Mouse (Mus musculus) gastrocnemius, adult 2 months (tissue): Measurements from ENCODE around the gene Papss1. TPM values are rescaled to one million over a fixed set of nuclear protein-coding genes. Genes with fewer than 3 reads are reported as not detected.

Experiments
- DNase-seq: peaks from one replicate; pipeline ENCODE4 v3.0.0; 2022
- H3K27ac ChIP-seq: fragments of 200-600 bp; 2 replicates; pipeline ENCODE4 v1.8.1; 2022; ENCODE audit warnings: mild to moderate bottlenecking
- H3K4me3 ChIP-seq: fragments of 200-600 bp; 2 replicates; pipeline ENCODE4 v1.8.1; 2022; ENCODE audit warnings: mild to moderate bottlenecking, moderate library complexity
- CTCF ChIP-seq: fragments of 200-600 bp; IDR thresholded peaks from 2 replicates; pipeline ENCODE4 v1.8.1; 2022; ENCODE audit warnings: antibody characterized with exemption, mild to moderate bottlenecking, moderate library complexity
- intact Hi-C: fragments of 180-260 bp; cut with DNase I; formaldehyde crosslinking; loops from one replicate; pipeline ENCODE4 v1.15.1; 2025
- total RNA-seq, 2 experiments: library from RNA; stranded (reverse); gene quantifications; 2 replicates each; pipeline ENCODE4 v1.2.3; 2021

Gene Papss1
- total RNA-seq, 2 experiments from 2014 or later: 4.1 to 5.6 TPM

DNA sequence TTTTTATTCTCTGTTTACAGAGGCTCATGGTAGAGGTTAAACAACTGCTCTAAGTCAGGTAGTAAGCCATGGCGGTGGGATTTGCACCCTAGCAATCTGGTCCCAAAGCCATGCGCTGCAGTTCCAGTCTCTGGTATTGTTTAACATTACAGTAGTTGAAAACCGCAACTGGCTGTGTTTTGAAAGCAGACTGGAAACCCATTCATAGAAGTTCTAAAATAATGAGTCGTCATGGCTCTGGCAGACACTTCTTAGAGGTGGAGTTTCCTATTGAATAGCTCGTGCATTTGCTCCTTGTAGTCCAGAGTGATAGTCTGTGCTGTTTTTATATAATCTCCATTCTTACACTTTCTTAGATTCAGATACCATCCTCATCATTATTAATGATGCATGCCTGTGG, 63.7 kb downstream of the Papss1 start:
- no peak for TF ChIP-seq CTCF
- no peak overlapping the region for H3K27ac ChIP-seq
- DNase-seq: no peak
- H3K4me3 ChIP-seq: no peak overlapping the region
- intact Hi-C loops: no loop called here

DNA sequence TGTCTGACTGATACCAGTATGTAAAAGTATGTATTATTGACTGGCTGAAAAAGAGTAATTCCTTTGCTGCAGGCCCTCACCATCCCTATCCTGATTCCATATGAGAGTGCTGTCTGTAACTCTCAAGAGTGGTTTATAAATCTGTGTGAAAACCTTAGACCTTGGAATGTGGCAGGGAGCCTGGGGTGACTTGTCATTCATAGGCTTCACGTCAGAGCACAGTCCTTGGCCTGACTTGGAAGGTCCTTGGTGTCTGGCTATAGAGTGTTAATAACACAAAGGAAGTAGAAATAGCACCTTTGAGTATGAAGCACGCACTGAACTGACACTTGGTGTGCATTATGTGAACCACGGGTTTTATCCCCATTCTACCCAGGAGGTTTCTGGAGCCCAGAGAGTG, 64.4 kb downstream of the Papss1 start:
- no peak overlapping the region for H3K4me3 ChIP-seq
- DNase-seq: no peak
- no peak overlapping the region for H3K27ac ChIP-seq
- intact Hi-C loops: no loop called here
- TF ChIP-seq CTCF: no peak

- no peak for DNase-seq
- Histone ChIP-seq H3K27ac (peak overlapping the region; percentile 51; the same call in 1 of the 2 replicates), H3K4me3 (no peak overlapping the region)
- intact Hi-C loops: no loop called here
- no peak for TF ChIP-seq CTCF
Measured at GRCm38 (mm10) chr3:131630407-131631317, 66.1 kb downstream of the Papss1 start.

DNA sequence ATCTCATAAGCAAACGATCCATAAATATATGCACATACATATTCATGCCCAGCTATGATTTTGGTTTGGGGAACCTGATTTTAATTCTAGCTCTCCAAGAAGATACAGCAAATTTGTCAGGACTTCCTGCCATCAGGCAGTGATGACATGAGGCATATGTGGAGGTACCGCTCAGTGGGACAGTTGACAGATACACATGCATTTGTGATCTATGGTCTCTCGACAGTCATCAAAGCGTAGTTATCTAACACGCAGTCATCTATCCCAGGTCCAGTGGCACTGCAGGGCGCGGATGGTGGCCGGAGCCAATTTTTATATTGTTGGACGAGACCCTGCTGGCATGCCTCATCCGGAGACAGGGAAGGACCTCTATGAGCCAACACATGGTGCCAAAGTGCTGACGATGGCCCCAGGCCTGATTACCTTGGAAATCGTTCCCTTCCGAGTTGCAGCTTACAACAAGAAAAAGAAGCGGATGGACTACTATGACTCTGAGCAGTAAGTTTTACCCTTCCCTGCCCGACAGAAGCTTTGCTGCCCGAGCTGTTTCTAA, 66.8 kb downstream of the Papss1 start:
- no peak for TF ChIP-seq CTCF
- peak overlapping the region; percentile 40 for H3K4me3 ChIP-seq
- intact Hi-C loops: no loop called here
- peak; percentile 80 for DNase-seq
- H3K27ac ChIP-seq: peak overlapping the region; percentile 51

GRCm38 (mm10) chr3:131634091-131634490, 69.5 kb downstream of the Papss1 start:
- TF ChIP-seq CTCF: no peak
- intact Hi-C loops: no loop called here
- Histone ChIP-seq H3K4me3 (no peak overlapping the region), H3K27ac (no peak overlapping the region)
- no peak for DNase-seq

DNA sequence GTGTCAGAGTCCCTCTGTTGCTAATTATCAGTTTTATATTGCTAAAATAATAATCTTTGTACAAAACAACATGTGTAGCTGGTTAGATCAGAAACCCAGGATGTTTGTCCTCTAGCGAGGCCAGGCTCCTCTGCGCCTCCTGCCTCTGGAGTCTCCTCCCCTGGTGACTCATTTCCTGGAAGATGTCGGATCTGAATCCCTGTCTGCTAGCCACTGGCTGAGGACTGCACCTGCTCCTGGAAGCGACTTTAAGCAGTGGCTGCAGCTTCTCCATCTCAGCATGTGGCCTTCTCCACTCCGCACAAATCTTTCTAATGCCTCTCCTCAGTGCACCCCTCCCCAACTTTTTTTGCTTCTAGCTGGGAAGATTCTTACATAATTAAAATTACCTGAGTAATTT, 71.6 kb downstream of the Papss1 start:
- peak; percentile 36 for DNase-seq
- H3K4me3 ChIP-seq: no peak overlapping the region
- no peak overlapping the region for H3K27ac ChIP-seq
- no peak for TF ChIP-seq CTCF
- intact Hi-C loops: no loop called here

- intact Hi-C loops: no loop called here
Measured at GRCm38 (mm10) chr3:131637008-131637407, 72.4 kb downstream of the Papss1 start.

DNA sequence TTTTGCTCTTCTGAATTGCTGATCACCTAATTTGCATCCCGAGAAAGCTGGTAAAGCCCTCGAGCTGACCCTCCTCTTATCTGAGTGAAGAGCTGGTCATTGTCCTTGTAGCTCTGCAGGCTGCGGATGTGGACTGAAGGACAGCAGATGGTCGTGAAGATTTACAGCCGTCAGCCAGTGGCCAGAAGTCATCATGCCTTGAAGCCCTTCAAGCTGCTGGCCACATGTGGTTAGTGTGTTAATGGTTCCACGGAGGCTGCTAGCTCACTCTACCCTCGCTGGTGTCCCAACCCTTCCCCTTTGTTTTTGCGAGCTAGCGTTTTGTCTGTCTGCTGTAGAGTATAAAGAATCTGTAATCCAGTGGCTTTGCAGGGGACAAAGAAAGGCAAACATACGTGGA, 73.1 kb downstream of the Papss1 start:
- no peak for DNase-seq
- H3K27ac ChIP-seq: peak overlapping the region; percentile 66
- intact Hi-C loops: no loop called here
- TF ChIP-seq CTCF: no peak
- no peak overlapping the region for H3K4me3 ChIP-seq

More at GRCm38 (mm10) chr3:131637008-131637407, 72.4 kb downstream of the Papss1 start:
- no peak for TF ChIP-seq CTCF
- Histone ChIP-seq H3K27ac (no peak overlapping the region), H3K4me3 (no peak overlapping the region)
- DNase-seq: no peak

- peak overlapping the region; percentile 66 for H3K27ac ChIP-seq
- TF ChIP-seq CTCF: no peak
- intact Hi-C loops: no loop called here
- H3K4me3 ChIP-seq: peak overlapping the region; percentile 30
- DNase-seq: peak; percentile 78
Measured at GRCm38 (mm10) chr3:131638216-131638615, 73.6 kb downstream of the Papss1 start.

DNA sequence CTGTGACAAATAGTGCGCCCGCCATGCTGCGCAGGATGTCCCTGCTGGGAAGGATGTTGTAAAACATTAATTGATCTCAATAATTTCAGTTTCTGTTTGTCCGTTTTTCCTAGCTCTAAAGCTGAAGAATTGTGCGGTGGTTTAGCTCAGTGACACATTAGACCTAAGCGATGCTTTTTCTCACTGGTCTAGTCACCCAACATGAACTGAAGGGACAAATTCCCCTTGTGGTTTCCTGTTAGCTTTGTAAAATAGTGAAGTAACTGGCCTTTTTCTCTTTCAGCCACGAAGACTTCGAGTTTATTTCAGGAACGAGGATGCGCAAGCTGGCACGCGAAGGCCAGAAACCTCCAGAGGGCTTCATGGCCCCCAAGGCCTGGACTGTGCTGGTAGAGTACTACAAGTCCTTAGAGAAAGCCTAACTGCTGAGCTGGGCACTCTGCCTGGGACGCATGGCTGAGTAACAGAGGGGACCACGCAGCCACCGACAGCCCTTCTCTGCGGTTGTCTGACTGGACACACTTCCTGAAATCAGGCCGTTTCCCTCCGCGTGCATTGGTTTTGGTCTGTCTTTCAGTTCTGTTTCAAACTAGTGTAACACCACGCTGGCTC, 78.2 kb downstream of the Papss1 start:
- intact Hi-C loops: no loop called here
- TF ChIP-seq CTCF: no peak
- no peak overlapping the region for H3K4me3 ChIP-seq
- DNase-seq: no peak
- no peak overlapping the region for H3K27ac ChIP-seq

GRCm38 (mm10) chr3:131645203-131645602, 80.6 kb downstream of the Papss1 start:
- DNase-seq: no peak
- H3K27ac ChIP-seq: no peak overlapping the region
- no peak for TF ChIP-seq CTCF
- intact Hi-C loops: no loop called here
- no peak overlapping the region for H3K4me3 ChIP-seq

- intact Hi-C loops: no loop called here
- no peak overlapping the region for H3K4me3 ChIP-seq
- no peak for DNase-seq
- H3K27ac ChIP-seq: no peak overlapping the region
- no peak for TF ChIP-seq CTCF
Measured at GRCm38 (mm10) chr3:131654366-131654765, 89.8 kb downstream of the Papss1 start.

- Histone ChIP-seq H3K4me3 (no peak overlapping the region), H3K27ac (no peak overlapping the region)
- no peak for TF ChIP-seq CTCF
- no peak for DNase-seq
- intact Hi-C loops: no loop called here
Measured at GRCm38 (mm10) chr3:131656032-131656431, 91.5 kb downstream of the Papss1 start.
